Mouse (Mus musculus): ENCODE results near the gene C030005K15Rik. TPM values are rescaled to one million over a fixed set of nuclear protein-coding genes. Genes with fewer than 3 reads are reported as not detected.
"Not testable (repeated sequence)": the region's sequence is repeated elsewhere in the genome, so short reads cannot be mapped to it uniquely, and the experiment has no call there.

Gene C030005K15Rik
- total RNA-seq (2018; cell fraction: chromatin; rRNA removed): not detected
- total RNA-seq (2018; cell fraction: cytosol; rRNA removed): not detected
- not detected for total RNA-seq (2018; cell fraction: nucleus; rRNA removed)
- not detected in 3 replicates for polyA plus RNA-seq (2018)

DNA sequence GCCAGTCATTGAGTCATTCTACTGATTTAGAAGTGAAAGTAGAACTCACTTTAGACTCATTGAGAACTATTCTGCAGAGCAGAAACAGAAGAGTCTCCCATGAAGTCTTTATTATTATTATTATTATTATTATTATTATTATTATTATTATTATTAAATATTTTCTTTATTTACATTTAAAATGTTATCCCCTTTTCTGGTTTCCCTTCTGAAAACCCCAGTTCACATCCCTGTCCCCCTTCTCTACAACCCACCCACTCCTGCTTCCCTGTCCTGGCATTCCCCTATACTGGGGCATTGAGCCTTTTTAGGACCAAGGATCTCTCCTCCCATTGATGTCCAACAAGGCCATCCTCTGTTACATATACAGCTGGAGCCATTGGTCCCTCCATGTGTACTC lies at the start of gene C030005K15Rik:
C030005K15Rik (minus strand) TSS at position 101 of the 400 bp plus-strand sequence.
- not testable (repeated sequence) for H3K79me2 ChIP-seq (ENCODE audit: inconsistent target); H3K27ac ChIP-seq; H3K36me3 ChIP-seq (ENCODE audit: inconsistent target); H3K4me3 ChIP-seq (ENCODE audit: inconsistent target)

GRCm38 (mm10) chr10:97768171-97768749 lies 41.7 kb upstream of the C030005K15Rik start:
- Histone ChIP-seq H3K4me3 (ENCODE audit: inconsistent target) (no peak overlapping the region), H3K36me3 (ENCODE audit: inconsistent target) (no peaks in the 10 kb centered on the region), H3K27ac (no peak overlapping the region), H3K79me2 (ENCODE audit: inconsistent target) (no peaks in the 10 kb centered on the region)
- WGBS (ENCODE audit: missing documents): 83% methylated on average over 5 of the region's 5 CpGs

DNA sequence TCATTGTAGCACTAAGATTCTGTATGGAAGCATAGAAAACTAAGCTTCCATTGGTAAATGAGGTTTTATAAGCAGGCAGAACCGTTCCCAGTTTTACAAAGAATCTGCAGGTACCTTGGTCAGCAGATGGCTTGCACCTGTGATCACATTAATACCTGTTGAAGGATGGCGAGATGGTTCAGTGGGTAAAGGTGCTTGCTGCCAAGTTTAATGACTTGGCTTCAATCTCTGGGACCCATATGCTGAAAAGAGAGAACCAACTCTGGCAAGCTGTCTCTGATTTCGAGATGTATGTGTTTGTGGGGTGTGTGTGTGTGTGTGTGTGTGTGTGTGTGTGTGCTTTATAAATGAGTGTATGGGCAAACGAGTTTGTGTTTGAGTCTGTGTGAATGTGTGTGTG lies 27.3 kb upstream of the C030005K15Rik start:
- Histone ChIP-seq H3K79me2 (ENCODE audit: inconsistent target) (no peaks in the 10 kb centered on the region), H3K27ac (no peak overlapping the region), H3K36me3 (ENCODE audit: inconsistent target) (no peaks in the 10 kb centered on the region), H3K4me3 (ENCODE audit: inconsistent target) (no peak overlapping the region)
- WGBS (ENCODE audit: missing documents): 74% methylated on average over 4 of the region's 4 CpGs

DNA sequence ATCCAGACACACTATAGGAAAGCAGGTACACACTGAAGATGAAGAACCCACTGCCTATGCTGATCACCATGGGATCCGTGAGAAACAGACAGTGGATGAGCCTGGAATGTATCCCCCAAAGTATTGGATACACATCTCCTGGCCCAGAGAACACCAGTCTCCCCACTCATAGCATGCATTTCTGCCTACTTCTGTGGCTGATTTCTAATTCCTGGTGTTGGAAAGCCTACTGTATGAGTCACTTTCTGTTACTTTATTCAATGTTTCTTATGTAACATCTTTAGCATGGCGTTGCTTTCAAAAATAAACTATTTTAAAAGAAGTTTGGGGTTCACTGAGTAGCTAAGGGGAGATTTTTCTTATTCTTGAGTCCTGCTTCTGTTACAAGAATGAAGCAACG lies 20.7 kb upstream of the C030005K15Rik start:
- no peaks in the 10 kb centered on the region for H3K79me2 ChIP-seq (ENCODE audit: inconsistent target)
- no peaks in the 10 kb centered on the region for H3K36me3 ChIP-seq (ENCODE audit: inconsistent target)
- no peak overlapping the region for H3K4me3 ChIP-seq (ENCODE audit: inconsistent target)
- no peak overlapping the region for H3K27ac ChIP-seq
- WGBS (ENCODE audit: missing documents): 84% methylated on average over 3 of the region's 3 CpGs

- WGBS (ENCODE audit: missing documents): 40% methylated on average over 1 of the region's 1 CpGs
- H3K4me3 ChIP-seq (ENCODE audit: inconsistent target): no peak overlapping the region
- no peaks in the 10 kb centered on the region for H3K79me2 ChIP-seq (ENCODE audit: inconsistent target)
- no peak overlapping the region for H3K27ac ChIP-seq
- H3K36me3 ChIP-seq (ENCODE audit: inconsistent target): no peaks in the 10 kb centered on the region
Observed at GRCm38 (mm10) chr10:97725929-97726328, 626 bp downstream of the C030005K15Rik start.

DNA sequence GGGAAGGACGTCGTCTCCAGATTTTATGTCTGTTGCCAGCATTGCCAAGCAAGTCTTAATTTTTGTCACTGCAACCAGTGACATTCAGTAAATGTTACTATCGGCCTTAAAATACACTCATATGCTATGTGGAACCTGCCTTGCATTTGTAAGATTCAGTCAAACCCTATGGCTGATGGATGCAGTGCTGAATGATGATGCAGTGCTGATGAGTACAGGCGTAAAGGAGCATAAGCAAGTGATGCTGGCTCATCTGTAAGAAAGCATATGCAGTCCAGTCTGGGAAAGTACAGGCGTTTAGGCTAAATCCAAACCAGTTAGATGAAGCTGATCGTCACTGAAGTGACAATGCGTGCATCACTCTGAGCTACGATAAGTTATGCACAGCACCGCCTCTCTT lies 3.8 kb downstream of the C030005K15Rik start:
- Histone ChIP-seq H3K36me3 (ENCODE audit: inconsistent target) (no peaks in the 10 kb centered on the region), H3K79me2 (ENCODE audit: inconsistent target) (no peaks in the 10 kb centered on the region), H3K27ac (no peak overlapping the region), H3K4me3 (ENCODE audit: inconsistent target) (no peak overlapping the region)
- WGBS (ENCODE audit: missing documents): 93% methylated on average over 9 of the region's 9 CpGs

- no peak overlapping the region for H3K27ac ChIP-seq
- WGBS (ENCODE audit: missing documents): 100% methylated on average over 1 of the region's 1 CpGs
- H3K79me2 ChIP-seq (ENCODE audit: inconsistent target): no peaks in the 10 kb centered on the region
- H3K36me3 ChIP-seq (ENCODE audit: inconsistent target): no peaks in the 10 kb centered on the region
- no peak overlapping the region for H3K4me3 ChIP-seq (ENCODE audit: inconsistent target)
Observed at GRCm38 (mm10) chr10:97720625-97721024, 5.9 kb downstream of the C030005K15Rik start.

GRCm38 (mm10) chr10:97718021-97718420 lies 8.5 kb downstream of the C030005K15Rik start:
- no peak overlapping the region for H3K27ac ChIP-seq
- no peaks in the 10 kb centered on the region for H3K79me2 ChIP-seq (ENCODE audit: inconsistent target)
- WGBS (ENCODE audit: missing documents): 62% methylated on average over 2 of the region's 2 CpGs

GRCm38 (mm10) chr10:97717233-97717632 lies 9.3 kb downstream of the C030005K15Rik start:
- WGBS (ENCODE audit: missing documents): 88% methylated on average over 1 of the region's 1 CpGs
- no peaks in the 10 kb centered on the region for H3K79me2 ChIP-seq (ENCODE audit: inconsistent target)
- H3K4me3 ChIP-seq (ENCODE audit: inconsistent target): no peak overlapping the region
- no peak overlapping the region for H3K27ac ChIP-seq
- no peaks in the 10 kb centered on the region for H3K36me3 ChIP-seq (ENCODE audit: inconsistent target)

More at GRCm38 (mm10) chr10:97718021-97718420, 8.5 kb downstream of the C030005K15Rik start:
- Histone ChIP-seq H3K36me3 (ENCODE audit: inconsistent target) (no peaks in the 10 kb centered on the region), H3K4me3 (ENCODE audit: inconsistent target) (no peak overlapping the region)

GRCm38 (mm10) chr10:97715289-97715906 lies 11.2 kb downstream of the C030005K15Rik start:
- 87% methylated on average over 3 of the region's 3 CpGs for WGBS (ENCODE audit: missing documents)
- no peaks in the 10 kb centered on the region for H3K79me2 ChIP-seq (ENCODE audit: inconsistent target)

DNA sequence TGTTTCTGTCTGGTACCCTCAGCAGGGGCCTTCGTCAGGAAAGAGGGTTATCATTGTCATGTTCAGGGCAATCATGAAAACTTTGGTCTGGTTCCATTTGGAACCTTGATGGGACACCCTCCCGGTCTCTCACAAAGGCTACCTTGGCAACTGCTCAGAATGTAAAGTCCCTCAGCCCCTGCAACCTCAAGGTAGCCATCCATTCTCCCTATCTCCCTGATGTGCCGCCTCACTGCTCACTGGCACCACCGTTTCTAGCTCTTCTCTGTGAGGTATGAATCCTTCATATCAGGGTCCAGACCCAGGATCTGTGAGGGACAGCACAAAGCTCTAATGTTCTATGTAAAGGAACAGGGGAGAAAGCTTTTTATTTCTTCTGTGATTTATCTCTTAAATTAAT lies 12.0 kb downstream of the C030005K15Rik start:
- Histone ChIP-seq H3K36me3 (ENCODE audit: inconsistent target) (no peaks in the 10 kb centered on the region), H3K4me3 (ENCODE audit: inconsistent target) (no peak overlapping the region), H3K79me2 (ENCODE audit: inconsistent target) (no peaks in the 10 kb centered on the region), H3K27ac (no peak overlapping the region)
- 81% methylated on average over 4 of the region's 4 CpGs for WGBS (ENCODE audit: missing documents)

More at GRCm38 (mm10) chr10:97715289-97715906, 11.2 kb downstream of the C030005K15Rik start:
- Histone ChIP-seq H3K36me3 (ENCODE audit: inconsistent target) (no peaks in the 10 kb centered on the region), H3K27ac (no peak overlapping the region), H3K4me3 (ENCODE audit: inconsistent target) (no peak overlapping the region)

DNA sequence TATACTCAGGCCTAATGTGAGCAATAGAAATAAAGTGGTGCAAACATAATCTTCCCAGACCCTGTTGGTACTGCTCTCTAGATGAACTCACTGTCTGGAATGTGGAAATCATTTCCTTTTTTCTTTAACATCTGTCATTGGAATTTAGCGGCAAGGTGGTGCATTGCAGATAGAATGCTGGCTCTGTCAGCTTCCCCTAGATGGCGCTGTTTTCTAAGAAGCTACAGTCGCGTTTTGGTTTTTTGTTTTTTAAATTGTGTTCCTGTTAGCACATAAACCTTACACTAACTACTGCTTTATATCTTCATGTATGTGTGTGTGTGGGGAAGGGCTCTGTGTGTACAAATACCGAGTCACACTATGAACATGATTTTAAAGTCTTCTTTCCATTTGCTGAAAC lies 13.9 kb downstream of the C030005K15Rik start:
- Histone ChIP-seq H3K79me2 (ENCODE audit: inconsistent target) (no peaks in the 10 kb centered on the region), H3K27ac (no peak overlapping the region), H3K36me3 (ENCODE audit: inconsistent target) (no peaks in the 10 kb centered on the region), H3K4me3 (ENCODE audit: inconsistent target) (no peak overlapping the region)
- 7% methylated on average over 5 of the region's 5 CpGs for WGBS (ENCODE audit: missing documents)

- H3K4me3 ChIP-seq (ENCODE audit: inconsistent target): no peak overlapping the region
- 80% methylated on average over 1 of the region's 1 CpGs for WGBS (ENCODE audit: missing documents)
- no peak overlapping the region for H3K27ac ChIP-seq
Observed at GRCm38 (mm10) chr10:97704562-97704961, 22.0 kb downstream of the C030005K15Rik start.

DNA sequence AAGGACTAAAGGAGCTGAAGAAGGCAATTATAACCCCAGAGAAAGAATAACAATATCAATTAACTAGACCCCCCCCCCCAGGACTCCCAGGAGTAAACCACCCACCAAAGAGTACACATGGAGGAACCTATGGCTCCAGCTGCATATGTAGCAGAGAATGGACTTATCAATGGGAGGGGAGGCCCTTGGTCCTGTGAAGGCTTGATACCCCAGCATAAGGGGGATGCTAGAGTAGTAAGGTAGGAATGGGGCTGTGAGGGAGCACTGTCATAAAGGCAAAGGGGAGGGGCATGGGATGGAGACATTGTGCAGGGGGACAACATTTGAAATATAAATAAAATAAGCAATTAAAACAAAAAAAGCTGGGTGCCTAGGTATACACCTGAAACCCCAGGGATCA lies 24.2 kb downstream of the C030005K15Rik start:
- no peaks in the 10 kb centered on the region for H3K36me3 ChIP-seq (ENCODE audit: inconsistent target)
- H3K79me2 ChIP-seq (ENCODE audit: inconsistent target): no peaks in the 10 kb centered on the region
- no peak overlapping the region for H3K27ac ChIP-seq
- H3K4me3 ChIP-seq (ENCODE audit: inconsistent target): no peak overlapping the region

More at GRCm38 (mm10) chr10:97704562-97704961, 22.0 kb downstream of the C030005K15Rik start:
- H3K79me2 ChIP-seq (ENCODE audit: inconsistent target): no peaks in the 10 kb centered on the region
- no peaks in the 10 kb centered on the region for H3K36me3 ChIP-seq (ENCODE audit: inconsistent target)

DNA sequence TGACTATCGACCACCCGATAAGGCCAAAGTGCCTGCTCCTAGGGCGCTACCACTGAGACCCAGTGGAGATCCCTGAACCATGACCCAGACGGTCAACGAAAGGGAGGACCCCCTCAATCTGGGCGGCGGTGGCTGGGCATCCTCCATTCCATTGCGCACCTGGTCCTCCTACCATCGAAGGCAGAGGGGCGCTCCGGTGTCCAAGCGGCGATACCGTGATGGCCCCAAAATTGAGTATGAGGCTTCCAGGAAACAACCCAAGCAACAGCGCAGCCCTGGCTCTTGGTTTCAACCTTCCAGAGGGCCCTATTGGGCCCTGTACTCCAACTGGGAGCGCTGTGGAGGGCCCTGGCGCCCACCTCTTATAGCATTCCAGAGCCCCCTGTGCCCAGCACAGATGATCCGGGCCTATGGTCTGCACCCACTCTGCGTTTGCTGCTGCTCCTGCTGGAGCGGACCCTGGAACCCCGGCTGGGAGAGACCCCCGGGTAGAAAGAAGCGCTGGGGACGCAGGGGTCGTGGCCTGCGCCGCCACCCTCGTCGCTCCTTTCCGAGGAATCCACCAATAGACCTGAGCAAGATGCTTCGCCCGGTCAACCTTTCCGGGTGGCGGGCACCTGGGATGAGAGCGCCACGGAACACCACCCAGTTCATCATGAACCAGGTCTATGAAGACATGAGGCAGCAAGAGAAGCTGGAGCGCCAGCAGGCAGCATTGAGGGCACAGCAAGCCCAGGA lies 33.0 kb downstream of the C030005K15Rik start:
- H3K4me3 ChIP-seq (ENCODE audit: inconsistent target): no peak overlapping the region
- no peaks in the 10 kb centered on the region for H3K36me3 ChIP-seq (ENCODE audit: inconsistent target)
- no peaks in the 10 kb centered on the region for H3K79me2 ChIP-seq (ENCODE audit: inconsistent target)
- H3K27ac ChIP-seq: no peak overlapping the region
- WGBS (ENCODE audit: missing documents): 93% methylated on average over 36 of the region's 37 CpGs
